Mouse (Mus musculus): Measurements from ENCODE around the gene Gm960. TPM values are rescaled to one million over a fixed set of nuclear protein-coding genes. Genes with fewer than 3 reads are reported as not detected.

The Gm960 gene
- total RNA-seq, 2 experiments from 2014 or later = 0.13 TPM; not detected in 1

GRCm38 (mm10) chr19:4712156-4712780 lies 13.8 kb upstream of the Gm960 start:
- DNase-seq = no peak

- DNase-seq = no peak
Measured at GRCm38 (mm10) chr19:4711601-4712155, 13.2 kb upstream of the Gm960 start.

DNA sequence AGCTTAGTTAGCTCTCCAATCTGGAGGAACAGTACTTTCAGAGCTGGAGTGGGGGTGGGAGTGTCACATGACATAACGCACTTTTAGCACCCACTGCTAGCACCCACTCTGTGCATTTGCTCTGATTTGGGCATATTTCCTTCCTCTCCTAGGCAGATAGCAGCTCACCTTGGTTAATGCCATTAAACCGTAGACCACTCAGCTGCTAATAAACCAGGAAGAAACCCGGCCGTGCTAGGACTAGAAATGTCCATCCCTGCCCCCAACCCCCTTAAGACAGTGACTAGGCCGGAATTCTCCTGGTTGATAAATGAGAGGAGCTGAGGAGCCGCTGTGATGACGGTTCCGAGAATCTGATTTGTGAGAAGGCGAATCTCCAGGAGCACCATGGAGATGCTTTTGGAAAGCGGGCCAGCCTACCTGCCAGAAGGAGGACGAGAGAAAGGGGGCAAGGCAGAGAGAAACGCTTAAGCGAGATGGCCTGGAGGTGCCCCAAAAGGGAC lies 12.7 kb upstream of the Gm960 start, which contains the start of gene Sptbn2:
Gene Sptbn2 (plus strand): TSS at position 70 of the 503 bp plus-strand sequence.
- no peak for DNase-seq

GRCm38 (mm10) chr19:4708765-4709164 lies 10.3 kb upstream of the Gm960 start:
- DNase-seq = no peak

- DNase-seq = no peak
Measured at GRCm38 (mm10) chr19:4701221-4701620, 2.8 kb upstream of the Gm960 start.

DNA sequence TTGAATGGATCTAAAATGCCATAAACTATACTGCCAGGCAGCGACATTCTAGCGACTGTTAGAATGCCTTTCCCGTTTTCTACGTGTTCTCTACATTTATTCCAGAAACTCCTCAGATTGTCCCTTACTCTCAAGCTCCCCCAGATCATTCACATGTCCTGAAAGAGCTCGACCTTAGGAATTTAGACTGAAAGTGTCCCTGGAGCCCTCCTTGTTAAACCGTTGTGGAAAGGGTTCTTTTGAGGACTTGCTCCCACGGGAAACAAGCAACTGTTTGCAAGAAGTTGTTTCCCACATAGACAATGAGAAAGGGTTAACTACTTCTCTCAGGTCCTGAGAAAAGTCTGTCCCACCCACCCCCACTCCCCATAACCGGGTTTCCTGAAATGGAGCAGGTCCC lies 2.2 kb upstream of the Gm960 start:
- no peak for DNase-seq

DNA sequence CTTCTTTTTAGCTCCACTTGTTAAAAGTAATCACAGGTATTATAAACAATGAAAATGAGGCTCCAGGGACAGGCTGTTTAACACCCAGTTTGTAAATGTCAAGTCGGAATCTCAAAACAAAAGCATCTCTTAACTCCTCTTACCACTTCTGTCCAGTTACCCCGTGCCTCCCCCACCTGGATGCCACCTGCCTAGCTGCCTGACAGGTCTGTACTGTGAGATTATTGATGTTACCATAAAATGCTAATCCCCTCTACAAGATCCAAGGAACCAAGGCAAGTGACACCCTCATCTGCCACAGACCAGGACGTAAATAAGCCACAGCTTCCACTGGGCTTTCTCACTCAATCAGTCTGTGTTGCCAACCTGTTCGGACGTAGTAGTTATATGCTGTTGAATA lies 1.4 kb upstream of the Gm960 start:
- no peak for DNase-seq

DNA sequence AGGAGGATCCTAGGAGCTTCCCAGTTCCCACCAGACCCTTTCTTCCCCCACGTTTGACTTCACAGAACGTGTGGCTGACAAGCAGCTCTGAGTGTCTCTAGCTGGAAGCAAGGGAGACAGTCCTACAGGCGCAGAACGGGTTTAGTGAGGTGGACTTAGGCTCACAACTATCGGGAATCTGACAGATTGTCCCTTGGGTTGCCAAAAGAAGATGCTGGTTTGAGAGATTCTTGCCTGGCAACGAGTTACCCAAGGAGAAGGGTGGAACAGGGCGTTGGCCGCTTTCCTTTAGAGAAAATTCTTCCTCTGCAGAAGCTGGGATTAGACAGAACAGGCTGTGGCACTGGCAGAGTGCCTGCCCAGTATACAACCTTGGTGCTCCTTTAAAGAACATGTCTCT lies 388 bp upstream of the Gm960 start:
- DNase-seq = no peak

GRCm38 (mm10) chr19:4697721-4698120 lies 747 bp downstream of the Gm960 start:
- no peak for DNase-seq

GRCm38 (mm10) chr19:4697121-4697520 lies 1.3 kb downstream of the Gm960 start:
- DNase-seq = no peak

DNA sequence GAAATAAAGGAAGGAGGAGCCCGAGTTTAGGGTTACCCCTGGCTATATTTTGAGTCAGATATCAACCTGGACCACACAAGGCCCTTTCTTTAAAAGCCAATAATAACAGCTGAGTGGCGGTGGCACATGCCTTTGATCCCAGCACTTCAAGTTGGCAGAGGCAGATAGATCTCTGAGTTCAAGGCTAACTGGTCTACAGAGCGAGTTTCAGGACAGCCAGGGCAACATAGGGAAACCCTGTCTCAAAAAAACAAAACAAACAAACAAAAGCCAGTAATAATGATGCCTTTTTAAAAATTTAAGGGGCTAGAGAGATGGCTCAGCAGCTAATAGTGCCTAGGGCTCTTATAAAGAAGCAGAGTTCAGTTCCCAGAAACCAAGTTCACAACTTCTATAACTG lies 4.1 kb downstream of the Gm960 start:
- DNase-seq = no peak

GRCm38 (mm10) chr19:4672401-4672800 lies 26.1 kb downstream of the Gm960 start:
- peak; percentile 9 to 18 for DNase-seq

- no peak for DNase-seq
Measured at GRCm38 (mm10) chr19:4670776-4671175, 27.7 kb downstream of the Gm960 start.

- peak in 1 of 2 experiments; percentile 2 for DNase-seq
Measured at GRCm38 (mm10) chr19:4666815-4667214, 31.7 kb downstream of the Gm960 start.

GRCm38 (mm10) chr19:4658156-4658555 lies 40.3 kb downstream of the Gm960 start:
- DNase-seq = no peak

GRCm38 (mm10) chr19:4646917-4647492 lies 51.5 kb downstream of the Gm960 start:
- no peak for DNase-seq

- DNase-seq = peak; percentile 42 to 62
Measured at GRCm38 (mm10) chr19:4644271-4644670, 54.2 kb downstream of the Gm960 start.

DNA sequence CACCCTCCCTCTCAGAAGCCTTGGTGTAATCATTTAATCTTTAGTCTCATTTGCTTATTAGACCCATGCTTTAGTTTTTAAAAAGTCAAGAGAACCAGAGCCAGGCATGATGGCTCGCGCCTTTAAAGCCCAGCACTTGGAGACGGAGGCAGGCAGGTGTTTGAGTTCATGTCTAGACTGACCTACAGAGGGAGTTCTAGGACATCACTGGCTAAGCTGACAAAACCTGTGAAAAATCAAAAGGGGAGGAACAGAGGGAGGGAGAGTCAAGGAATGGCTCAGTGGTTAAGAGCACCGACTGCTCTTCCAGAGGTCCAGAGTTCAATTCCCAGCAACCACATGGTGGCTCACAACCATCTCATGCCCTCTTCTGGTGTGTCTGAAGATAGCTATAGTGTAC lies 62.5 kb downstream of the Gm960 start:
- DNase-seq = no peak

DNA sequence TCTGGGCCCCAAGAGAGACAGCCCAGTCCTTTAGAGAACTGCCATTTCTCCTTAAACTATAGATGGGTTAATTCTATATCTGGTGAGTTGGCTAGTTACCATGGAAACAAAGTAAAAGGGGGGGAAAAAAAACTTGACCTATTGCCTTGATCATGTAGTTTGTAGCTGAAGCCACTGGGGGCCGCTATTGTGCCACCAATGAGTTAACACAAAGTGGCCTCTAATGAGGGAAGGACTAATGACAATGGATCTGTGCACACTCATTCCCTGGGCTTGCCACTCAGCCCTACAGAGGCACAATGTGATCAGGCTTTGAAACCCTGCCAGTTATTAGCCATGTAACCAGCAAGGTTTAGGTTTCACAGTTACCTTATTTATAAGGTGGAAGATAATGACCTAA lies 69.6 kb downstream of the Gm960 start:
- peak; percentile 67 to 78 for DNase-seq

DNA sequence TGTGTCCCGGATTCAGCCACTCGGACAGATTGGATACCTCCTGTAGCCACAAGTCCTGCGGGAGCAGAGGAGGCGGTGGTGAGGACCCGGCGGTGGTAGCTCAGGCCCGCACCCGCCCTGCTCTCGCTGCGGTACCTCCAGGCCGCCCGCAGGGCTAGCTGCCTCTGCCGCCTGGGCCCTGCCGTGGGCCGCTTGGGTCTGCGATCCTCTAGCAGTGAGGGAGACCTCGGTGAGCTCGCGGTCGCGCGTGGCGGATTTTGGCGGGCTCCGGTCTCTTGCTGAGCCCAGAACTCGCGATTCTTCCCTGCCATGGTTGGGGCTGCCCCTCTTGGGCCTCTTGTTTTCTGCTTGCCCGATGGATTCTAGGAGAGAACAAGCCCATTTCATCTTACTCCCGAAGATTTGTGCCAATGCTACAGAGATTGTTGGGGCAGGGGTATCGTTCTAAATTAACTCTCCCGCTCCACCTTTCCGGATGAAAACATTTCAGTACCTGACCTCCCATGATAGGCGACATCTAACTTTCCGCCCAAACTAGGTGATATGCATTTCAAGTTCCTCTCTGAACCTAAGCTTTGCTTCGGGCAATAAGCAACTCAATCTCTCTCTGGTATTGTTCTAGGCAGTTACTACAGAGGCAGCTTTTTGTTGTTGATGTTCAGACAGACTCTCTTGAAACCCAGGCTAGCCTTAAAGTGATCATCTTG lies 72.5 kb downstream of the Gm960 start:
- no peak for DNase-seq

- DNase-seq = peak; percentile 92 to 95
Measured at GRCm38 (mm10) chr19:4625179-4625828, 73.2 kb downstream of the Gm960 start, which contains the start of gene Rce1. TSS of gene Rce1 (minus strand) at chr19:4625641.

All from adrenal gland, postnatal 36 days (tissue).